Comparison of ENCODE assay signal across 8 mouse cellular contexts in genomic region chr17:26945824-26946495, GRCm38 (mm10). TPM values are rescaled to one million over a fixed set of nuclear protein-coding genes. Genes with fewer than 3 reads are reported as not detected.
DNase-seq lines count a peak whose midpoint lies in the region; ATAC-seq and TF ChIP-seq lines count a peak whose summit lies in the region.

No protein-coding gene starts in this region.

- H3K27ac ChIP-seq in lung, embryonic 16.5 days (ENCODE audit: low read length) = peak overlapping the region; percentile 58
- no peak overlapping the region for H3K27ac ChIP-seq in intestine, postnatal 0 days (ENCODE audit: low read depth, low read length)
- peak overlapping the region; percentile 62 for H3K27ac ChIP-seq in neural tube, embryonic 14.5 days (ENCODE audit: low read depth, low read length)

- peak overlapping the region; percentile 79 for H3K4me2 ChIP-seq in lung, embryonic 16.5 days (ENCODE audit: low read depth, low read length)
- peak overlapping the region; percentile 68 for H3K4me2 ChIP-seq in intestine, postnatal 0 days (replicated peaks; ENCODE audit: low read depth)
- peak overlapping the region; percentile 60 for H3K4me2 ChIP-seq in neural tube, embryonic 14.5 days (ENCODE audit: low read depth, low read length)

- peak overlapping the region; percentile 53 for H3K4me3 ChIP-seq in lung, embryonic 16.5 days (ENCODE audit: low read length)
- peak overlapping the region; percentile 34 for H3K4me3 ChIP-seq in intestine, postnatal 0 days (ENCODE audit: low read depth, low read length)
- peak overlapping the region; percentile 32 for H3K4me3 ChIP-seq in neural tube, embryonic 14.5 days (ENCODE audit: low read depth, low read length)

- H3K27me3 ChIP-seq in lung, embryonic 16.5 days (ENCODE audit: control insufficient read depth, insufficient read depth, low read depth, low read length) = no peaks in the 10 kb centered on the region
- H3K27me3 ChIP-seq in intestine, postnatal 0 days (replicated peaks; ENCODE audit: control insufficient read depth, insufficient read depth, low read length) = no peaks in the 10 kb centered on the region
- no peaks in the 10 kb centered on the region for H3K27me3 ChIP-seq in neural tube, embryonic 14.5 days (ENCODE audit: control insufficient read depth, insufficient read depth, low read length)

- no peaks in the 10 kb centered on the region for H3K36me3 ChIP-seq in lung, embryonic 16.5 days (ENCODE audit: control insufficient read depth, insufficient read depth, low read length)
- no peaks in the 10 kb centered on the region for H3K36me3 ChIP-seq in intestine, postnatal 0 days (ENCODE audit: control insufficient read depth, insufficient read depth)
- no peaks in the 10 kb centered on the region for H3K36me3 ChIP-seq in neural tube, embryonic 14.5 days (ENCODE audit: control insufficient read depth, insufficient read depth, low read length)

- DNase-seq in cerebellum, adult 11-12 months = peak; percentile 45
- no peak for DNase-seq in cerebellum, postnatal 36 days
- no peak for DNase-seq in lung, adult 18-20 months

- no peak for TF ChIP-seq CTCF in intestine, postnatal 0 days (IDR thresholded peaks at IDR 0.05; ENCODE audit: low read depth)

- WGBS in lung, embryonic 16.5 days = 35% methylated on average over 13 of the region's 13 CpGs
- 53% methylated on average over 13 of the region's 13 CpGs for WGBS in intestine, postnatal 0 days
- 26% methylated on average over 13 of the region's 13 CpGs for WGBS in neural tube, embryonic 14.5 days

- H3K4me1 ChIP-seq in lung, embryonic 16.5 days (replicated peaks; ENCODE audit: control insufficient read depth, insufficient read depth, low read length) = peaks cover 27% of the 10 kb centered on the region
- H3K4me1 ChIP-seq in intestine, postnatal 0 days (replicated peaks; ENCODE audit: control insufficient read depth, insufficient read depth, low read length) = peaks cover 3% of the 10 kb centered on the region; the same call in 1 of the 2 replicates
- H3K4me1 ChIP-seq in neural tube, embryonic 14.5 days (ENCODE audit: control insufficient read depth, insufficient read depth, low read length) = peaks cover 50% of the 10 kb centered on the region

- H3K9ac ChIP-seq in lung, embryonic 16.5 days (ENCODE audit: low read length) = peak overlapping the region; percentile 72
- H3K9ac ChIP-seq in intestine, postnatal 0 days (ENCODE audit: low read depth, low read length) = peak overlapping the region; percentile 40
- H3K9ac ChIP-seq in neural tube, embryonic 14.5 days (replicated peaks; ENCODE audit: low read depth, low read length) = peak overlapping the region; percentile 58

- no peaks in the 10 kb centered on the region for H3K9me3 ChIP-seq in lung, embryonic 16.5 days (ENCODE audit: control insufficient read depth, low read length)
- H3K9me3 ChIP-seq in intestine, postnatal 0 days (ENCODE audit: control insufficient read depth) = no peaks in the 10 kb centered on the region
- H3K9me3 ChIP-seq in neural tube, embryonic 14.5 days (ENCODE audit: control insufficient read depth, low read length) = no peaks in the 10 kb centered on the region

- ATAC-seq in lung, embryonic 16.5 days (ENCODE audit: low read depth) = no peak
- no peak for ATAC-seq in intestine, postnatal 0 days
- no peak for ATAC-seq in neural tube, embryonic 14.5 days (ENCODE audit: low read depth)
- no peak for ATAC-seq in activated CD4-positive, CD25-positive, alpha-beta regulatory T cell, adult 4 months
- no peak for ATAC-seq in megakaryocyte-erythroid progenitor cell, adult 5-6 weeks (replicated peaks; ENCODE audit: low FRiP score, low TSS enrichment, poor library complexity, severe bottlenecking)

RNA-seq across cellular contexts. Expression of gene Syngap1, which starts 4.9 kb away (rescaled TPM):
- polyA plus RNA-seq in lung, embryonic 16.5 days (2015; fragmentation: Nextera tagmentation; extraction: Ambion mirVana) = 0.90 and 1.9 TPM in 2 replicates
- polyA plus RNA-seq in intestine, postnatal 0 days (2015; fragmentation: Nextera tagmentation; extraction: Ambion mirVana) = 0.35 and 0.39 TPM in 2 replicates
- polyA plus RNA-seq in neural tube, embryonic 14.5 days (2014; fragmentation: Nextera tagmentation; extraction: Ambion mirVana) = 5.2 and 7.4 TPM in 2 replicates
- not detected for polyA plus RNA-seq in activated CD4-positive, CD25-positive, alpha-beta regulatory T cell, adult 4 months (2017; shearing (Covaris generic))
- 18.2 and 33.6 TPM in 2 replicates for total RNA-seq in megakaryocyte-erythroid progenitor cell, adult 5-6 weeks (2014; fragmentation: Nextera tagmentation)
- 7.7 and 9.1 TPM in 2 replicates for total RNA-seq in megakaryocyte-erythroid progenitor cell, adult 5-6 weeks (2017)

RNA-seq across cellular contexts. Expression of gene Cuta, which starts 6.6 kb away (rescaled TPM):
- polyA plus RNA-seq in lung, embryonic 16.5 days (2015; fragmentation: Nextera tagmentation; extraction: Ambion mirVana) = 194 and 199 TPM in 2 replicates
- polyA plus RNA-seq in intestine, postnatal 0 days (2015; fragmentation: Nextera tagmentation; extraction: Ambion mirVana) = 287 and 304 TPM in 2 replicates
- polyA plus RNA-seq in neural tube, embryonic 14.5 days (2014; fragmentation: Nextera tagmentation; extraction: Ambion mirVana) = 112 and 127 TPM in 2 replicates
- 100 to 1,000 TPM; 147 to 198 TPM for polyA plus RNA-seq in activated CD4-positive, CD25-positive, alpha-beta regulatory T cell, adult 4 months (2017; shearing (Covaris generic))
- 154 and 184 TPM in 2 replicates for total RNA-seq in megakaryocyte-erythroid progenitor cell, adult 5-6 weeks (2014; fragmentation: Nextera tagmentation)
- total RNA-seq in megakaryocyte-erythroid progenitor cell, adult 5-6 weeks (2017) = 55.2 and 93.0 TPM in 2 replicates

RNA-seq across cellular contexts. Expression of gene Phf1, which starts 13.1 kb away (rescaled TPM):
- polyA plus RNA-seq in lung, embryonic 16.5 days (2015; fragmentation: Nextera tagmentation; extraction: Ambion mirVana) = 9.7 and 10.0 TPM in 2 replicates
- polyA plus RNA-seq in intestine, postnatal 0 days (2015; fragmentation: Nextera tagmentation; extraction: Ambion mirVana) = 11.2 and 11.6 TPM in 2 replicates
- polyA plus RNA-seq in neural tube, embryonic 14.5 days (2014; fragmentation: Nextera tagmentation; extraction: Ambion mirVana) = 18.8 and 23.8 TPM in 2 replicates
- 10 to 100 TPM; 10.4 to 13.5 TPM for polyA plus RNA-seq in activated CD4-positive, CD25-positive, alpha-beta regulatory T cell, adult 4 months (2017; shearing (Covaris generic))
- 8.2 and 11.6 TPM in 2 replicates for total RNA-seq in megakaryocyte-erythroid progenitor cell, adult 5-6 weeks (2014; fragmentation: Nextera tagmentation)
- total RNA-seq in megakaryocyte-erythroid progenitor cell, adult 5-6 weeks (2017) = 2.2 and 2.8 TPM in 2 replicates

RNA-seq across cellular contexts. Expression of gene Zbtb9, which starts 27.0 kb away (rescaled TPM):
- polyA plus RNA-seq in lung, embryonic 16.5 days (2015; fragmentation: Nextera tagmentation; extraction: Ambion mirVana) = 16.5 and 17.1 TPM in 2 replicates
- polyA plus RNA-seq in intestine, postnatal 0 days (2015; fragmentation: Nextera tagmentation; extraction: Ambion mirVana) = 6.5 and 6.7 TPM in 2 replicates
- polyA plus RNA-seq in neural tube, embryonic 14.5 days (2014; fragmentation: Nextera tagmentation; extraction: Ambion mirVana) = 10.8 and 11.4 TPM in 2 replicates
- 1 to 10 TPM; 8.6 to 9.8 TPM for polyA plus RNA-seq in activated CD4-positive, CD25-positive, alpha-beta regulatory T cell, adult 4 months (2017; shearing (Covaris generic))
- 5.5 and 14.6 TPM in 2 replicates for total RNA-seq in megakaryocyte-erythroid progenitor cell, adult 5-6 weeks (2014; fragmentation: Nextera tagmentation)
- 18.3 and 22.0 TPM in 2 replicates for total RNA-seq in megakaryocyte-erythroid progenitor cell, adult 5-6 weeks (2017)

RNA-seq across cellular contexts. Expression of gene Kifc5b, which starts 29.1 kb away (rescaled TPM):
- 9.0 and 12.9 TPM in 2 replicates for polyA plus RNA-seq in lung, embryonic 16.5 days (2015; fragmentation: Nextera tagmentation; extraction: Ambion mirVana)
- 0.94 and 1.4 TPM in 2 replicates for polyA plus RNA-seq in intestine, postnatal 0 days (2015; fragmentation: Nextera tagmentation; extraction: Ambion mirVana)
- polyA plus RNA-seq in neural tube, embryonic 14.5 days (2014; fragmentation: Nextera tagmentation; extraction: Ambion mirVana) = 2.4 and 2.8 TPM in 2 replicates
- 1 to 10 TPM; 2.0 to 4.5 TPM for polyA plus RNA-seq in activated CD4-positive, CD25-positive, alpha-beta regulatory T cell, adult 4 months (2017; shearing (Covaris generic))
- total RNA-seq in megakaryocyte-erythroid progenitor cell, adult 5-6 weeks (2014; fragmentation: Nextera tagmentation) = 15.6 and 19.6 TPM in 2 replicates
- total RNA-seq in megakaryocyte-erythroid progenitor cell, adult 5-6 weeks (2017) = 9.1 and 9.7 TPM in 2 replicates
